Mouse (Mus musculus): ENCODE measurements around the gene Dgkh. TPM values are rescaled to one million over a fixed set of nuclear protein-coding genes. Genes with fewer than 3 reads are reported as not detected.

Gene Dgkh
- polyA plus RNA-seq, 1 experiment from 2014 or later, result 12.8 TPM

DNA sequence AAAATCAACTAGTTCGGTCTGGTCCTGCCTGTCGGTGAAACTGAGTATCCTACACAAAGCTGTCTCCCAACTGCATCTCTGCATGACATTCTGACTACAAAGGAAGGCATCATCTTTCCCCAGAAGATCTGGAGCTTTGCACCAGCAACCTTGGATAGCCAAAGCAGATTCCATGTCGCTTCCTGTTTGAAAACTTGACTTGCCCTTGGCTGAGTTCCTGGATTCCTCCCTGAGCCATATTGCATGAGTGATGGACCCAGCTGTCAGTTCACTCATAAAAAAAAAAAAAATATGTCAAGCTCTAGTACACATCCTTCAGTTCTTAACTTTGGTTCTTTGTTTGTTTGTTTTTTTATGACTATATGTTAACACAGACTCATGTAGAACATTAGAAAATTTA lies 191.3 kb downstream of the Dgkh start:
- Histone ChIP-seq H3K9me3 (no peaks in the 10 kb centered on the region), H3K9ac (no peak overlapping the region), H3K4me3 (no peak overlapping the region), H3K36me3 (no peaks in the 10 kb centered on the region), H3K27me3 (replicated peaks) (no peaks in the 10 kb centered on the region), H3K4me2 (replicated peaks) (no peak overlapping the region), H3K27ac (no peak overlapping the region), H3K4me1 (peaks cover 8% of the 10 kb centered on the region)
- WGBS, result 87% methylated on average over 3 of the region's 3 CpGs
- no peak for ATAC-seq (ENCODE audit: low FRiP score, low read depth)

DNA sequence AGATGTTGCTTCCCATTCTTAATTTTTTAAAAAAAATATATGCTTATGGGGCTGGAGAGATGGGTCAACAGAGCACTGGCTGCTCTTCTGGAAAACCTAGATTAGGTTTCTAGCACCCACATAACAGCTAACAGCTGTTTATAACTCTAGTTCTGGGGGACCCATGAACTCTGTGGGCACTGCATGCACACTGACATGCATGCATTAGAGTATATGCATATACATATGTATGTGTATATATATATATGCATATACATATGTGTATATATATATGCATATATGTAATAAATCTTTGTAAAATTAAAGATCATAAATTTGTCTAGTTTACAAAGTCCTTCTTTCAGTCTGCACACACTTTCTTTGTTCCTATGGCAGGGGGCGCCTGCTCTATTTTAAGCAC lies 192.8 kb downstream of the Dgkh start:
- Histone ChIP-seq H3K4me1 (peaks cover 15% of the 10 kb centered on the region), H3K27me3 (replicated peaks) (no peaks in the 10 kb centered on the region), H3K36me3 (no peaks in the 10 kb centered on the region), H3K27ac (no peak overlapping the region), H3K4me3 (no peak overlapping the region), H3K9ac (no peak overlapping the region), H3K4me2 (replicated peaks) (no peak overlapping the region), H3K9me3 (no peaks in the 10 kb centered on the region)
- ATAC-seq (ENCODE audit: low FRiP score, low read depth), result no peak
- 96% methylated on average over 1 of the region's 1 CpGs for WGBS

DNA sequence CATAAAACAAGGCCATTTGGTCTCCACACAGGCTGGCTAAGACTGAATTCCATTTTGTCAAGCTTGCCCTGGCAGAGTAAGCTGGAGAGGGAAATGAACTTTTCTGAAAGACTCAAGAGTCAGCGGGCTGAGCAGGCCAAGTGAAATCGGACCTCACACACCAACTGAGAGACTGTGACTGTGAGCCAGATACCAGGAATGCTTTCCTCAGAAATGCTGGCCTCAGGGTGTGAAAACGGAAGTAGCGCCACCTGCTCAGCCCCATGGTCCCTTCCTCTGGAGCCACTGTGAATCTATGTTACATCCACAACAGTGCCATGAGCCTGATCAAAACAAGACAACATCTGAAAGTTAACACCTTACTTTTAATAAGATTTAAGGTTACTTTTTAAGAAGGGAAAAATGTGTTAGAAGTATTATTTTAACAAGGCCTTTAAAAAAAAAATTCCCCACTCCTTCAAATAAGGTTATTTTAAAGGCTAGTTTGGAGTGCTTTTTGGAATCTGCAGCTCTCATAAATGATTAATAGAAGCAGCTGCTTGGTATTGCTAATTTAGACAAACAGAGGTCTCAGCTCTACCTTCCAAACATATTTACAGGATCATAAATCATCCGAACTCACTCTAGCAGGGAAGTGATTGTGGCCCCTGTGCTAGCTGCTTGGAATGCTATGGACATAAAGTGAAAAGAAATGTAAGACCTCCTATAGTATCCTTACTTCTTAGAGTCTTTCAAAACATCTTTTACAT lies 193.8 kb downstream of the Dgkh start:
- WGBS, result 47% methylated on average over 5 of the region's 5 CpGs
- no peak overlapping the region for H3K27ac ChIP-seq
- no peaks in the 10 kb centered on the region for H3K9me3 ChIP-seq
- H3K27me3 ChIP-seq (replicated peaks), result no peaks in the 10 kb centered on the region
- H3K4me3 ChIP-seq, result no peak overlapping the region
- ATAC-seq (ENCODE audit: low FRiP score, low read depth), result no peak
- H3K9ac ChIP-seq, result no peak overlapping the region
- no peak overlapping the region for H3K4me2 ChIP-seq (replicated peaks)
- peaks cover 20% of the 10 kb centered on the region for H3K4me1 ChIP-seq
- H3K36me3 ChIP-seq, result no peaks in the 10 kb centered on the region

DNA sequence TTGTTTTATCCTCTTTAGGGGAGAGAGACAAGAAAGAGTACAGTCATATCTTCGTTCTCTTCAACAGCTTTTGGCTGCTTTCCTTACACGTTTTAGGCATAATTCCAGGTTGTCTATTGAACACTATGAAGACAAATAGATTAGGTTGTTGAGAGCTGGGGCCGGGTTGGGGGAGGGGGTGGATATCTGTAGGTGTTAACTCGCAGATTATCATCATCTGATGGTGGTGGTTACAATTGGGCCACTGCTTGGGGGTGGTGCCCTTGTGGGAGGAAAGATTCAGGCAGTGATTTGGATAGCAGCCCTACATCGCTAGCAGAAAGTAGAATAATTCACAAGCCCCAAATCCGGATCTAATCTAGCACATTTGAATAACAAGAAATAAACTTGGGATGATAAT lies 195.0 kb downstream of the Dgkh start:
- Histone ChIP-seq H3K4me2 (replicated peaks) (peak overlapping the region; percentile 65), H3K27me3 (replicated peaks) (no peaks in the 10 kb centered on the region), H3K4me3 (peak overlapping the region; percentile 89; the same call in 1 of the 2 replicates), H3K9me3 (no peaks in the 10 kb centered on the region), H3K4me1 (peaks cover 21% of the 10 kb centered on the region), H3K9ac (no peak overlapping the region), H3K36me3 (no peaks in the 10 kb centered on the region), H3K27ac (peak overlapping the region; percentile 64; the same call in 1 of the 2 replicates)
- no peak for ATAC-seq (ENCODE audit: low FRiP score, low read depth)
- whole genome bisulfite sequencing, result 47% methylated on average over 6 of the region's 6 CpGs

DNA sequence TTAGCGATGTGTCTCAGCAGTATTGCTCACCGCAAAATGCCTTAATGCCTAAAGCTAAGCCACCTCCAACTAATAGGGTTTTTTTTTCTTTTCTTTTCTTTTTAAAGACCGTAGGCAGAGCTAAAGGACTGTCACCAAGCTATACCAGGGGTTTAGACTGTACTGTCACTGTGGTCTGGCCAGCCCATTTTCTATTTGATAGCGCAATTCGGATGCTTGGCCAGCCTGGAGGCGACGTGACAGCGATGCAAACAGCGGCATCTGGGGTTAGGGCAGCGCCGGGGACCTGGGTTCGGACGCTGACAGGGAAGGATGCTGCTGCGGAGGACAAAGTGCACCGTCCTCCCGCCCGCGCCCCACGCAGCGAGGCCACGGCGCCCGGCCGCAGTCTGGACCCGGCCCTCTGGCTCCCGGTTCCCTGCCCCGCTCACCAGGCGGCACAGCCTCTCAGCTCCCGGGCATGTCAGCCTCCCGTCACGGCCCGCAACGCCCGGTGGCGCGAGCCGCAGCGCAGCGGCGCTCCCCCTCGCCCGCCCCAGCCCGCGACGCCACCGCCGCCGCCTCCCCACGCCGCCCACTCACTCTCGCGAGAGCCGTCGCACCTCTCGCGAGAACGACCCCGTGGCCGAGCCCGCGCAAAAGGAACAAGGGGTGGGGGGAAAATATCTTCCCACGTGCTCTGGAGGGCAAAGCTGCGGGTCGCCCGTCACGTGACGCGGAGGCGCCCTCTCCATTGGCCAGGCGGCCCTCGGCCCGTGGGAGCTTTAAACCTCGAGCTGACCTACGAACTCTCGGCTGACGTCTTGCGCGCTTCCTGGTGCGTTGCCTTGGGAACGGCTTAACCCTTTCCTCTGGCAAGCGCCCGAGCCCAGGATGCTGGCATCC lies 196.1 kb downstream of the Dgkh start, which contains the start of gene Akap11:
Gene Akap11 (minus strand): TSS at position 528 of the 885 bp plus-strand sequence.
- no peaks in the 10 kb centered on the region for H3K9me3 ChIP-seq
- ATAC-seq (ENCODE audit: low FRiP score, low read depth), result peak; percentile 96
- H3K27me3 ChIP-seq (replicated peaks), result no peaks in the 10 kb centered on the region
- H3K4me2 ChIP-seq (replicated peaks), result peak within 1 kb of the TSS; percentile 65
- no peaks in the 10 kb centered on the region for H3K36me3 ChIP-seq
- H3K27ac ChIP-seq, result peak within 1 kb of the TSS; percentile 93
- H3K4me3 ChIP-seq, result peak within 1 kb of the TSS; percentile 89
- H3K9ac ChIP-seq, result peak within 1 kb of the TSS; percentile 95
- under 1% methylated on average over 81 of the region's 82 CpGs for WGBS
- peaks cover 21% of the 10 kb centered on the region for H3K4me1 ChIP-seq

DNA sequence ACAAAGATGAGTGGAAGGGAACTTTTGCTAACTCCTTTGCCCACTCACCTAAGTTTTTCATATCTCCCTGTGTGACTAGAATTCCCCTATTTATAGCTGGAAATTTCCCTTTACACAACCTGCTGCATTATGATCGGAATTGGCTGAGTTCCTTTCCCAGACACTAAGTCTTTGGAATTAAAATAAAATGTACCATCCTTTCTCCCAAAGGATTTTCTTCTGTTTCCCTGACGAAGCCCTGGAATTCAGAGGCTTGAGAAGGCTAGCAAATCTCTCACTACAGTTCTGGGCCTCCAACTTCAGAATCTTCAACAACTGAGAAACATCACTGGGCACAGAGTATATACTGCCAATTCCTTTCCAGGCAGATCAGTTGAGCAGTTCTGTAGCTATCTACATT lies 197.2 kb downstream of the Dgkh start:
- no peak overlapping the region for H3K27ac ChIP-seq
- ATAC-seq (ENCODE audit: low FRiP score, low read depth), result no peak
- peak overlapping the region; percentile 89 for H3K4me3 ChIP-seq
- H3K4me1 ChIP-seq, result peaks cover 21% of the 10 kb centered on the region
- WGBS, result 51% methylated on average over 2 of the region's 2 CpGs
- H3K27me3 ChIP-seq (replicated peaks), result no peaks in the 10 kb centered on the region
- peak overlapping the region; percentile 95 for H3K9ac ChIP-seq
- H3K36me3 ChIP-seq, result no peaks in the 10 kb centered on the region
- peak overlapping the region; percentile 65 for H3K4me2 ChIP-seq (replicated peaks)
- no peaks in the 10 kb centered on the region for H3K9me3 ChIP-seq

DNA sequence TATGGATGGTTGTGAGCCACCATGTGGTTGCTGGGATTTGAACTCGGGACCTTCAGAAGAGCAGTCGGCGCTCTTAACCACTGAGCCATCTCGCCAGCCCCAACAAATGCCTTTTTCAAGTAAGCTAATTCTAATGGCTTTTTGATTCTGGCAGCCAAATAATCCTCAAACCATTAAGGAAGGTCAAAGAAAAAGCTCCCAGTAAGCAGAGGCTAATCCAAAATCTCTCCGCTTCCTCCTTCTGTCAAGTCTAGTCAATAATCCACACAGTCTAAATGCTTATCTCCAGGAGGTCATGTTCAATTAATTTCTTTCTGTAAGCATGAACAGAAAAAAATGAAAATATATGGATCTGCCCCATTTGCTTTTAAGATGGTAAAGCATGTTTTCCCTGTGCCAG lies 197.9 kb downstream of the Dgkh start:
- peaks cover 23% of the 10 kb centered on the region for H3K4me1 ChIP-seq
- 98% methylated on average over 5 of the region's 5 CpGs for WGBS
- H3K4me2 ChIP-seq (replicated peaks), result peak overlapping the region; percentile 14; the same call in 1 of the 2 replicates

DNA sequence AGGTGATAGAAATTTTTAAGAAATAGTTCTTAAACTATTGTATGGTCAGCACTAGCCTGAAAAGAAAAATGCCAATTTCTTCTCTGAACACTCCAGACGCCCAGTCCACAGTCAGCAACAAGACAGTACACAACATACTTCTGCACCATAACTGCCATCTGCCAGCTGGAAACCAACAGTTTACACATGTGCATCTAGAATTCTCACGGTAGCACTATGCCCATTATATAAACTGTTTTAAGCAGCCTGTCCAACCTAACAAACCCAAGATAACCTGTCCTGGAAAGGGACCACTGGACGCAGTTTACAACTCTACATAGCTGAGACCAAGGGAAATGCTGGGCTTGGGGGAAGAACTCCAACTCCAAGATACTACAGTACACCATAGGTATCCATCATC lies 198.9 kb downstream of the Dgkh start:
- 91% methylated on average over 3 of the region's 3 CpGs for WGBS
- Histone ChIP-seq H3K9me3 (no peaks in the 10 kb centered on the region), H3K36me3 (no peaks in the 10 kb centered on the region), H3K27me3 (replicated peaks) (no peaks in the 10 kb centered on the region), H3K4me3 (no peak overlapping the region), H3K9ac (no peak overlapping the region), H3K4me1 (peaks cover 27% of the 10 kb centered on the region), H3K4me2 (replicated peaks) (no peak overlapping the region), H3K27ac (no peak overlapping the region)
- no peak for ATAC-seq (ENCODE audit: low FRiP score, low read depth)

More for the DNA sequence above, 197.9 kb downstream of the Dgkh start:
- H3K27me3 ChIP-seq (replicated peaks), result no peaks in the 10 kb centered on the region
- no peak overlapping the region for H3K27ac ChIP-seq
- H3K4me3 ChIP-seq, result no peak overlapping the region
- H3K36me3 ChIP-seq, result no peaks in the 10 kb centered on the region
- no peaks in the 10 kb centered on the region for H3K9me3 ChIP-seq
- H3K9ac ChIP-seq, result no peak overlapping the region
- ATAC-seq (ENCODE audit: low FRiP score, low read depth), result no peak

DNA sequence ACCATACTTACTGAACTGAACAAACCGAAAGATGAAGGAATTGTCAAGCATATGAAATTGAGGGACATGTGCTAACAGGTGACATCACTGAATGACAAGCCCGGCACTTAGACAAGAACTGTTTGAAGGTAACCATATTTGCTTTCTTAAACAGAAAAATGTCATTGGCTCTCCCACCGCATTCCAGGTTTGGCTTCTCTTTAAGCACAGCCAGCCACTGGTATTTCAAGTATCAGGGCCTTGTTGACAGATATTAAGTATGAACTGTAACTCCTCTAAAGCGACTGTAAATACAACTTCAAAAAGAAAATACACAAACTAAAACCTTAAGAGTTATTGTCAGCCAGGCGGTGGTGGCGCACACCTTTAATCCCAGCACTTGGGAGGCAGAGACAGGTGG lies 200.2 kb downstream of the Dgkh start:
- H3K9ac ChIP-seq, result no peak overlapping the region
- no peaks in the 10 kb centered on the region for H3K9me3 ChIP-seq
- no peaks in the 10 kb centered on the region for H3K27me3 ChIP-seq (replicated peaks)
- no peaks in the 10 kb centered on the region for H3K36me3 ChIP-seq
- ATAC-seq (ENCODE audit: low FRiP score, low read depth), result no peak
- 94% methylated on average over 6 of the region's 6 CpGs for WGBS
- no peak overlapping the region for H3K27ac ChIP-seq
- H3K4me1 ChIP-seq, result peaks cover 24% of the 10 kb centered on the region; the same call in 1 of the 2 replicates
- H3K4me2 ChIP-seq (replicated peaks), result no peak overlapping the region
- H3K4me3 ChIP-seq, result no peak overlapping the region

DNA sequence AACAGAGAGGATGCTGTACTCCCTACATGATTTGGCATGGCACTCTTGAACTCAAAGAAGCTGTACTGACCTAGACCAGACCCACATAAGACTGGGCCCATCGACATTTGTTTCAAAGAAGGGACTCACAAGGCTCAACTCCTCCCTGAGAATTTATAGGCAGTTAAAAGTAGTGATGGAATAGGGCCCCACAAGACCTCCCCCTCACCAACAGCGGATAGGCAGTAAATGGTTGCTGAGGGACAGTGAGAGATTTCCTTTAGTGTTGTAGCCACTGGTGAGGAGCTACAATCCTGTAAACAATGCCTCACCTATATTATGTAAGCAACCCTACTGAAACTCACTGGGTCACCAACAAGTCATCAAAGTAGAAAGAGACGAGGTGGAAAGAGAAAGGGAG lies 202.3 kb downstream of the Dgkh start:
- peaks cover 25% of the 10 kb centered on the region; the same call in 1 of the 2 replicates for H3K4me1 ChIP-seq
- WGBS, result 43% methylated on average over 3 of the region's 3 CpGs

DNA sequence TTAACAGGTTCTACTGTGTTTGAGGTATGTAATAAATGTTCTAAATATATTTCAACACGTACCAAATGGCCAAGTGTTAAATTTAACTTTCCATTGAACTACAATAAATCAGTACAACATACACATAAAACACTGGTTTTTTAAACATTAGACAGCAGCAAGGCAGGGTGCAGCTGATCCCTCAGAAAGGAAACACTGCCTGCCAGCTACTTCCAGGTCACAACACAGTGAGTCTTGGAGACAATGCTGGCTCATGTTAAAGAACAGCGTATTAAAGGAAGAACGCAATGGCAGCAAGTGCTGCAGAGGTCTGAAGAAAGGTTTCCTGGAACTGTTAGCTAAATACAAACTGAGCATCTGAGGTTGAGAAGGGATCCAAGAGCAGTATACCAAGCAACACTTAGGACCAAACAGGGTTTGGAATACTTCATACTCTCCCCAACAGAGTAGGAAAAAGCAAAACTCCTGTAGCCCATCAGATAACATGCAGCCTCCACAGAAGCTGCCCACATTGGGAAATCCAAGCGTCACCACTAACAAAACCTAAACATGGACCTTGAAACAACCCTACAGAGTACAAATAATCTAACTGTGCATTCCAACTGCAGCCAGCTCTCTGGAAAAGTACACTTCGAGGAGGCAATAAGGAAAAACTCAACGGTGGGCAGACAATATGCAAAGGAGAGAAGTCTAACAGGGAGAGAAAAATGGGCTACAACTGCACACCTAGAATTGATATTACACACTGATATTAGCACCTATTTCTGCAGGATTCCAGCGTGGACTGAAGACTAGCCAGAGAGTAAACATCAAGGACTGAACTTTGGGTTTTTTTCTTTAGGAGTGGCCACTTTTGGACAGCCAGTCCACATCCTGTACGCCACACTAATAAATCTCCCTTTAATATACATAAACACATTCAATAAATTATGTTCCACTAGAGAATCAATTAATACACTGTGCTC lies 203.8 kb downstream of the Dgkh start:
- H3K9me3 ChIP-seq, result no peaks in the 10 kb centered on the region
- ATAC-seq (ENCODE audit: low FRiP score, low read depth), result no peak
- peaks cover 19% of the 10 kb centered on the region; the same call in 1 of the 2 replicates for H3K4me1 ChIP-seq
- WGBS, result 83% methylated on average over 8 of the region's 8 CpGs
- no peak overlapping the region for H3K4me2 ChIP-seq (replicated peaks)
- no peak overlapping the region for H3K4me3 ChIP-seq
- no peaks in the 10 kb centered on the region for H3K27me3 ChIP-seq (replicated peaks)
- no peak overlapping the region for H3K9ac ChIP-seq
- no peaks in the 10 kb centered on the region for H3K36me3 ChIP-seq
- H3K27ac ChIP-seq, result no peak overlapping the region

More for the DNA sequence above, 202.3 kb downstream of the Dgkh start:
- H3K36me3 ChIP-seq, result no peaks in the 10 kb centered on the region
- H3K27ac ChIP-seq, result no peak overlapping the region
- no peak overlapping the region for H3K4me3 ChIP-seq
- no peaks in the 10 kb centered on the region for H3K9me3 ChIP-seq
- no peak overlapping the region for H3K4me2 ChIP-seq (replicated peaks)
- no peak overlapping the region for H3K9ac ChIP-seq
- no peak for ATAC-seq (ENCODE audit: low FRiP score, low read depth)
- H3K27me3 ChIP-seq (replicated peaks), result no peaks in the 10 kb centered on the region
